Mouse (Mus musculus) right cerebral cortex, postnatal 10 days (tissue): ENCODE results near the gene Cspg4.
A peak's percentile ranks its signal among the peaks of the same experiment; 100 is the strongest.

ENCODE experiments used
- DNase-seq, 2 experiments: peaks; one replicate each; pipeline ENCODE4 v3.0.0; 2021; ENCODE audit warnings: low spot score in 2 of 2

Gene Cspg4

GRCm38 (mm10) chr9:56864216-56864729, 560 bp upstream of the Cspg4 start, which contains the start of gene Odf3l1:
Odf3l1 (minus strand) TSS chr9:56864679.
- DNase-seq: no peak

- no peak for DNase-seq
Measured at GRCm38 (mm10) chr9:56865673-56866400, 1.0 kb downstream of the Cspg4 start.

GRCm38 (mm10) chr9:56866430-56866829, 1.6 kb downstream of the Cspg4 start:
- no peak for DNase-seq

GRCm38 (mm10) chr9:56868292-56868691, 3.5 kb downstream of the Cspg4 start:
- DNase-seq: peak; percentile 93 to 95

- DNase-seq: peak; percentile 77
Measured at GRCm38 (mm10) chr9:56869552-56869951, 4.7 kb downstream of the Cspg4 start.

GRCm38 (mm10) chr9:56870778-56871177, 5.9 kb downstream of the Cspg4 start:
- DNase-seq: no peak

- peak in 1 of 2 experiments; percentile 56 for DNase-seq
Measured at GRCm38 (mm10) chr9:56871191-56871590, 6.4 kb downstream of the Cspg4 start.

- DNase-seq: no peak
Measured at GRCm38 (mm10) chr9:56872105-56872903, 7.5 kb downstream of the Cspg4 start.

- DNase-seq: no peak
Measured at GRCm38 (mm10) chr9:56873097-56873496, 8.3 kb downstream of the Cspg4 start.

- peak; percentile 78 to 83 for DNase-seq
Measured at GRCm38 (mm10) chr9:56876784-56877183, 12.0 kb downstream of the Cspg4 start.

GRCm38 (mm10) chr9:56877284-56877683, 12.5 kb downstream of the Cspg4 start:
- DNase-seq: no peak

- peak; percentile 68 to 73 for DNase-seq
Measured at GRCm38 (mm10) chr9:56880790-56881189, 16.0 kb downstream of the Cspg4 start.

GRCm38 (mm10) chr9:56881539-56882082, 16.8 kb downstream of the Cspg4 start:
- DNase-seq: peak; percentile 60 to 70

GRCm38 (mm10) chr9:56882283-56882682, 17.4 kb downstream of the Cspg4 start:
- peak in 1 of 2 experiments; percentile 38 for DNase-seq

GRCm38 (mm10) chr9:56882818-56883217, 18.0 kb downstream of the Cspg4 start:
- DNase-seq: no peak

GRCm38 (mm10) chr9:56883470-56883869, 18.6 kb downstream of the Cspg4 start:
- no peak for DNase-seq

GRCm38 (mm10) chr9:56884328-56884727, 19.5 kb downstream of the Cspg4 start:
- no peak for DNase-seq

GRCm38 (mm10) chr9:56886113-56886512, 21.3 kb downstream of the Cspg4 start:
- peak in 1 of 2 experiments; percentile 29 for DNase-seq

GRCm38 (mm10) chr9:56886601-56887000, 21.8 kb downstream of the Cspg4 start:
- no peak for DNase-seq

GRCm38 (mm10) chr9:56887581-56887980, 22.7 kb downstream of the Cspg4 start:
- DNase-seq: peak in 1 of 2 experiments; percentile 36

GRCm38 (mm10) chr9:56889817-56890216, 25.0 kb downstream of the Cspg4 start:
- peak; percentile 86 to 87 for DNase-seq
